ENCODE assay signal across 17 mouse cellular contexts in genomic region chr3:136864306-136864705, GRCm38 (mm10).
"Had no signal": no experiment of that assay in that cellular context is flagged by ENCODE, and none has a peak within 500 bp of the region (broad histone marks: within the 10 kb centered on the region; RNA-seq: fewer than 3 reads in every experiment).

No protein-coding gene starts in this region.

- H3K27ac ChIP-seq: liver, embryonic 13.5 days; liver, embryonic 15.5 days; macrophage; midbrain, embryonic 12.5 days; stomach, embryonic 15.5 days; stomach, postnatal 0 days had no signal

- H3K4me3 ChIP-seq: liver, embryonic 13.5 days; liver, embryonic 15.5 days; lung, embryonic 15.5 days; megakaryocyte, embryonic 14.5 days; midbrain, embryonic 12.5 days; stomach, embryonic 15.5 days had no signal

- H3K36me3 ChIP-seq: liver, embryonic 13.5 days; liver, embryonic 15.5 days; lung, embryonic 15.5 days; midbrain, embryonic 12.5 days; stomach, embryonic 15.5 days had no signal

- H3K9ac ChIP-seq: liver, embryonic 13.5 days; liver, embryonic 15.5 days; liver, postnatal 0 days; lung, embryonic 15.5 days; midbrain, embryonic 12.5 days; stomach, embryonic 15.5 days had no signal

- DNase-seq: liver, embryonic 13.5 days; liver, postnatal 0 days; lung, adult 2 months; lung, postnatal 14 days; lung, postnatal 36 days; right cerebral cortex, postnatal 14 days; thymus, adult 2 months; thymus, postnatal 25 days; thymus, postnatal 4 days had no signal

- H3K9me3 ChIP-seq: liver, embryonic 13.5 days; liver, embryonic 15.5 days; lung, embryonic 15.5 days; megakaryocyte, embryonic 14.5 days; midbrain, embryonic 12.5 days; stomach, embryonic 15.5 days had no signal

- H3K27me3 ChIP-seq: liver, embryonic 13.5 days; liver, embryonic 15.5 days; lung, embryonic 15.5 days; megakaryocyte, embryonic 14.5 days; midbrain, embryonic 12.5 days; stomach, embryonic 15.5 days had no signal

- H3K4me1 ChIP-seq: liver, embryonic 13.5 days; liver, embryonic 15.5 days; midbrain, embryonic 12.5 days; stomach, embryonic 15.5 days had no signal

- ATAC-seq: liver, postnatal 0 days; lung, postnatal 0 days had no signal

- H3K4me2 ChIP-seq: liver, embryonic 13.5 days; liver, embryonic 15.5 days; lung, embryonic 15.5 days; midbrain, embryonic 12.5 days; stomach, embryonic 15.5 days had no signal
